Mouse (Mus musculus): ENCODE data around the gene Samd8.

- no peak for TF ChIP-seq ZC3H11A (IDR thresholded peaks at IDR 0.05; ENCODE audit: borderline replicate concordance, low read depth, low read length)
- no peak for TF ChIP-seq CHD2 (IDR thresholded peaks at IDR 0.05; ENCODE audit: low read depth, low read length)
- TF ChIP-seq HCFC1 (IDR thresholded peaks at IDR 0.05; ENCODE audit: borderline replicate concordance, insufficient read depth, low read length): no peak
- no peak for TF ChIP-seq MAFK (IDR thresholded peaks at IDR 0.05; ENCODE audit: insufficient read depth, low read depth, low read length)
- no peak for TF ChIP-seq ZNF384 (IDR thresholded peaks at IDR 0.05; ENCODE audit: low read depth, low read length)
These were observed 2.7 kb upstream of the Samd8 start for GRCm38 (mm10) chr14:21747436-21748141.

All from ES-E14 (cell line).